Mouse (Mus musculus): ENCODE data around the gene Eif1ax. TPM values are rescaled to one million over a fixed set of nuclear protein-coding genes. Genes with fewer than 3 reads are reported as not detected.

Eif1ax gene
- total and polyA plus RNA-seq, 3 experiments = 133 to 236 (median 151) TPM

DNA sequence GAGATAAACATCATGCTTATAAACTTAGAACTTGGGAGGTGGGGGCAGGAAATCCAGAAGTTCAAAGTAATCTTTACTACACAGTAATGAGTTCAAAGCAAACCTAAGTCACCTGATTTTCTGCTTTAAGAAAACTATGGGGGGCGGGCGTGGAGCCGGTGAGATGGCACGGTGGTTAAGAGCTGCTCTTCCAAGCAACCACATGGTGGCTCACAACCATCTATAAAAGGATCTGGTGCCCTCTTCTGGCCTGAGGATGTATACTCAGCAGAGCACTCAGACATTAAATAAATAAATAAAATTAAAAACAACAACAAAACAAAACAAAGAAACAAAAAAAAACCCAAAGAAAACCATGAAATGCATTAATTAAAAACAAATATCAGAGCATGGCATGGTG lies 37.3 kb downstream of the Eif1ax start:
- Histone ChIP-seq H3K9me3 (replicated peaks; ENCODE audit: low read length) (no peaks in the 10 kb centered on the region), H3K27ac (ENCODE audit: insufficient read depth, low read depth) (no peak overlapping the region), H3K9ac (ENCODE audit: insufficient read depth, low read depth) (no peak overlapping the region), H3K36me3 (replicated peaks in 1 of 2; ENCODE audit: control insufficient read depth in 1 of 2, insufficient read depth in 1 of 2, low read length in 1 of 2) (no peaks in the 10 kb centered on the region), H3K4me2 (ENCODE audit: insufficient read depth, low read depth, poor library complexity, severe bottlenecking) (no peak overlapping the region), H3K79me2 (replicated peaks; ENCODE audit: control insufficient read depth, extremely low read depth, insufficient read depth, poor library complexity, severe bottlenecking) (no peaks in the 10 kb centered on the region), H3K27me3 (replicated peaks) (no peaks in the 10 kb centered on the region), H3K4me1 (ENCODE audit: control insufficient read depth in 1 of 2, insufficient read depth in 2 of 2) (no peaks in the 10 kb centered on the region), H3K4me3 (replicated peaks in 1 of 3; ENCODE audit: low read depth in 2 of 3, low read length in 2 of 3, poor library complexity in 1 of 3) (no peak overlapping the region)
- DNase-seq (ENCODE audit: extremely low read depth) = peak; percentile 45
- in situ Hi-C loops (cut with MboI; ENCODE audit: low pct_ligation_motif_present, low pct_unique_long_range_greater_than_20kb, low sequenced_read_pairs) (loop anchor here (5.0 kb wide), 1 partner anchor 37 kb away; the partner anchor contains the start of gene Eif1ax), dilution Hi-C loops (cut with MboI; ENCODE audit: extremely low pct_ligation_motif_present, extremely low pct_unique_long_range_greater_than_20kb, low sequenced_read_pairs) (no loop called here)
- peak in 1 of 2 experiments; percentile 93; a peak in 2 of 4 replicates for TF ChIP-seq CTCF (conservative IDR thresholded peaks at IDR 0.05 in 1 of 2, IDR thresholded peaks at IDR 0.05 in 1 of 2; ENCODE audit: low read depth in 2 of 2, low read length in 2 of 2)
- TF ChIP-seq TBP (conservative IDR thresholded peaks at IDR 0.05; ENCODE audit: low read depth, low read length) = no peak
- no peak for TF ChIP-seq ZC3H11A (IDR thresholded peaks at IDR 0.05; ENCODE audit: low read depth, low read length)
- TF ChIP-seq MYC (IDR thresholded peaks at IDR 0.05; ENCODE audit: low read depth, low read length) = peak; percentile 75; the same call in 1 of the 2 replicates
- TF ChIP-seq SMC3 (IDR thresholded peaks at IDR 0.05; ENCODE audit: low read depth, low read length) = peak; percentile 33; the same call in 1 of the 2 replicates
- peak; percentile 48 for TF ChIP-seq RAD21 (IDR thresholded peaks at IDR 0.05; ENCODE audit: low read depth, low read length)

DNA sequence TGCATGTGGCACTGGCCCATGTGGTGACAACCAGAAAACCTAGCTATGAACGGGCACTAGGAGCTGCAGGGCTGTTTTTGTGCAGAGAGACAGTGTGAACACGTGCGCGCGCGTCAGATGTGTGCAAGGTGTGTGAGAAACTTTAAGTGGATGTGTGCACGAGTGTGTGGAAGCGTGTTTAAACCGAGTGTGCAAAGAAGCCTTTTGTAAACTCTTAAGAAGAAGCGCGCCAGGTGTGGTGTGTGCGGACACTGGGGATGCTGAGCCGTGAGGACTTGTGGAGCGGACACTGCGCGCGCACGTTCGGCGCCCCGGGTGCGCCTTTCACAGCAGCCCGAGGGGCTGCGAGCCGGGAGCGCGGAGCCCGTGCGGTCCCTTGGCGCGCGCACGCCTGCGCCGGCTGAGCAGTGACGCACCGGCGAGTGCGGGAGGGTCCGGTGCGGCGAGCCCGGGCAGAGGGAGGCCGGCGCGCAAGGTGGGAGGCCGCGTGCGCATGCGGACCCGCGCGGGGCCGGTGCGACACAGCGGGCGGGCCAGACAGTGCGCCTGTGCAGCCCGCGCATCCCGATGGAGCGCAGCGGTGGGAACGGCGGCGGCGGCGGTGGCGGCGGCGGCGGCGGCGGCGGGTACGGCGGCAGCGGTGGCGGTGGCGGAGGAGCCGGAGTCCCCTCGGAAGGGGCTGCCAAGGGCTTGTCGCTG lies 42.3 kb downstream of the Eif1ax start, which contains the start of gene Map7d2:
Gene Map7d2, plus strand, starts transcription at position 443 of the 699 bp plus-strand sequence.
- Histone ChIP-seq H3K4me3 (replicated peaks in 1 of 3; ENCODE audit: low read depth in 2 of 3, low read length in 2 of 3, poor library complexity in 1 of 3) (no peak within 1 kb of the TSS), H3K27me3 (replicated peaks) (no peaks in the 10 kb centered on the region), H3K4me2 (ENCODE audit: insufficient read depth, low read depth, poor library complexity, severe bottlenecking) (no peak within 1 kb of the TSS), H3K9ac (ENCODE audit: insufficient read depth, low read depth) (no peak within 1 kb of the TSS), H3K4me1 (ENCODE audit: control insufficient read depth in 1 of 2, insufficient read depth in 2 of 2) (no peaks in the 10 kb centered on the region), H3K79me2 (replicated peaks; ENCODE audit: control insufficient read depth, extremely low read depth, insufficient read depth, poor library complexity, severe bottlenecking) (no peaks in the 10 kb centered on the region), H3K36me3 (replicated peaks in 1 of 2; ENCODE audit: control insufficient read depth in 1 of 2, insufficient read depth in 1 of 2, low read length in 1 of 2) (no peaks in the 10 kb centered on the region), H3K27ac (ENCODE audit: insufficient read depth, low read depth) (no peak within 1 kb of the TSS), H3K9me3 (replicated peaks; ENCODE audit: low read length) (no peaks in the 10 kb centered on the region)
- in situ Hi-C loops (cut with MboI; ENCODE audit: low pct_ligation_motif_present, low pct_unique_long_range_greater_than_20kb, low sequenced_read_pairs) (no loop called here), dilution Hi-C loops (cut with MboI; ENCODE audit: extremely low pct_ligation_motif_present, extremely low pct_unique_long_range_greater_than_20kb, low sequenced_read_pairs) (no loop called here)
- TF ChIP-seq SIN3A (IDR thresholded peaks at IDR 0.05; ENCODE audit: low read length) (no peak), MXI1 (IDR thresholded peaks at IDR 0.05; ENCODE audit: low read depth, low read length) (no peak), ZC3H11A (IDR thresholded peaks at IDR 0.05; ENCODE audit: low read depth, low read length) (no peak), RCOR1 (conservative IDR thresholded peaks at IDR 0.05; ENCODE audit: low read depth, low read length) (no peak), ZKSCAN1 (IDR thresholded peaks at IDR 0.05; ENCODE audit: borderline replicate concordance, low read depth, low read length) (no peak), E2F4 (IDR thresholded peaks at IDR 0.05; ENCODE audit: insufficient replicate concordance, low read depth, low read length) (no peak), ZNF384 (IDR thresholded peaks at IDR 0.05; ENCODE audit: low read depth, low read length) (no peak), TCF12 (IDR thresholded peaks at IDR 0.05; ENCODE audit: low read depth, low read length) (no peak), TBP (conservative IDR thresholded peaks at IDR 0.05; ENCODE audit: low read depth, low read length) (no peak), MAFK (IDR thresholded peaks at IDR 0.05; ENCODE audit: insufficient replicate concordance, low read length) (no peak), MAX (IDR thresholded peaks at IDR 0.05; ENCODE audit: low read length) (no peak), JUND (conservative IDR thresholded peaks at IDR 0.05; ENCODE audit: low read depth, low read length) (no peak), POLR2AphosphoS2 (IDR thresholded peaks at IDR 0.05; ENCODE audit: low read depth, low read length) (no peak)
- no peak for DNase-seq (ENCODE audit: extremely low read depth)
